Mouse (Mus musculus): ENCODE data around the gene AC170998.1. TPM values are rescaled to one million over a fixed set of nuclear protein-coding genes. Genes with fewer than 3 reads are reported as not detected.

The AC170998.1 gene
- polyA plus RNA-seq, 1 experiment from 2014 or later, result 3.5 TPM

GRCm38 (mm10) chr17:28694832-28695231 is 31.1 kb upstream of the AC170998.1 start:
- peaks cover 3% of the 10 kb centered on the region; the same call in 1 of the 2 replicates for H3K27me3 ChIP-seq
- H3K36me3 ChIP-seq, result no peaks in the 10 kb centered on the region
- no peak overlapping the region for H3K9ac ChIP-seq (replicated peaks)
- ATAC-seq (ENCODE audit: low FRiP score, low read depth), result no peak
- 89% methylated on average over 4 of the region's 4 CpGs for WGBS
- no peak overlapping the region for H3K4me3 ChIP-seq
- no peak overlapping the region for H3K4me2 ChIP-seq (replicated peaks)
- peaks cover 49% of the 10 kb centered on the region for H3K4me1 ChIP-seq
- H3K27ac ChIP-seq (replicated peaks), result no peak overlapping the region
- no peaks in the 10 kb centered on the region for H3K9me3 ChIP-seq

GRCm38 (mm10) chr17:28696641-28697040 is 29.2 kb upstream of the AC170998.1 start:
- Histone ChIP-seq H3K4me2 (replicated peaks) (no peak overlapping the region), H3K4me3 (no peak overlapping the region), H3K36me3 (no peaks in the 10 kb centered on the region), H3K27me3 (no peaks in the 10 kb centered on the region), H3K9me3 (no peaks in the 10 kb centered on the region), H3K9ac (replicated peaks) (no peak overlapping the region; the same call in 1 of the 2 replicates), H3K4me1 (peaks cover 44% of the 10 kb centered on the region), H3K27ac (replicated peaks) (no peak overlapping the region)
- ATAC-seq (ENCODE audit: low FRiP score, low read depth), result no peak
- WGBS, result 64% methylated on average over 2 of the region's 2 CpGs

- Histone ChIP-seq H3K36me3 (no peaks in the 10 kb centered on the region), H3K9ac (replicated peaks) (no peak overlapping the region), H3K27ac (replicated peaks) (no peak overlapping the region), H3K4me1 (peaks cover 43% of the 10 kb centered on the region), H3K4me2 (replicated peaks) (no peak overlapping the region), H3K9me3 (no peaks in the 10 kb centered on the region), H3K27me3 (no peaks in the 10 kb centered on the region), H3K4me3 (no peak overlapping the region)
- 83% methylated on average over 13 of the region's 13 CpGs for WGBS
- no peak for ATAC-seq (ENCODE audit: low FRiP score, low read depth)
Measured at GRCm38 (mm10) chr17:28697290-28698195, 28.3 kb upstream of the AC170998.1 start.

- peaks cover 36% of the 10 kb centered on the region for H3K4me1 ChIP-seq
- no peak overlapping the region for H3K9ac ChIP-seq (replicated peaks)
- no peak overlapping the region for H3K4me2 ChIP-seq (replicated peaks)
- no peaks in the 10 kb centered on the region for H3K36me3 ChIP-seq
- no peaks in the 10 kb centered on the region for H3K9me3 ChIP-seq
- 40% methylated on average over 4 of the region's 4 CpGs for WGBS
- no peak for ATAC-seq (ENCODE audit: low FRiP score, low read depth)
- H3K27ac ChIP-seq (replicated peaks), result no peak overlapping the region
- no peak overlapping the region for H3K4me3 ChIP-seq
- H3K27me3 ChIP-seq, result no peaks in the 10 kb centered on the region
Measured at GRCm38 (mm10) chr17:28698245-28698644, 27.6 kb upstream of the AC170998.1 start.

- Histone ChIP-seq H3K27ac (replicated peaks) (no peak overlapping the region), H3K4me2 (replicated peaks) (no peak overlapping the region), H3K36me3 (no peaks in the 10 kb centered on the region), H3K4me1 (peaks cover 31% of the 10 kb centered on the region), H3K9ac (replicated peaks) (no peak overlapping the region), H3K4me3 (no peak overlapping the region), H3K9me3 (no peaks in the 10 kb centered on the region), H3K27me3 (no peaks in the 10 kb centered on the region)
- 94% methylated on average over 2 of the region's 2 CpGs for WGBS
- ATAC-seq (ENCODE audit: low FRiP score, low read depth), result no peak
Measured at GRCm38 (mm10) chr17:28698672-28699071, 27.2 kb upstream of the AC170998.1 start.

- Histone ChIP-seq H3K27me3 (no peaks in the 10 kb centered on the region), H3K9me3 (no peaks in the 10 kb centered on the region), H3K4me1 (peaks cover 24% of the 10 kb centered on the region), H3K27ac (replicated peaks) (no peak overlapping the region), H3K9ac (replicated peaks) (no peak overlapping the region), H3K4me2 (replicated peaks) (no peak overlapping the region), H3K4me3 (no peak overlapping the region), H3K36me3 (no peaks in the 10 kb centered on the region)
- ATAC-seq (ENCODE audit: low FRiP score, low read depth), result no peak
- WGBS, result 89% methylated on average over 7 of the region's 7 CpGs
Measured at GRCm38 (mm10) chr17:28699789-28700188, 26.1 kb upstream of the AC170998.1 start.

- no peak overlapping the region for H3K27ac ChIP-seq (replicated peaks)
- no peaks in the 10 kb centered on the region for H3K36me3 ChIP-seq
- H3K4me2 ChIP-seq (replicated peaks), result no peak overlapping the region
- no peak overlapping the region for H3K4me3 ChIP-seq
- H3K9ac ChIP-seq (replicated peaks), result no peak overlapping the region
- no peaks in the 10 kb centered on the region for H3K9me3 ChIP-seq
- peaks cover 20% of the 10 kb centered on the region for H3K4me1 ChIP-seq
- WGBS, result 97% methylated on average over 4 of the region's 4 CpGs
- no peaks in the 10 kb centered on the region for H3K27me3 ChIP-seq
- ATAC-seq (ENCODE audit: low FRiP score, low read depth), result no peak
Measured at GRCm38 (mm10) chr17:28701171-28701570, 24.7 kb upstream of the AC170998.1 start.

GRCm38 (mm10) chr17:28701737-28702136 is 24.1 kb upstream of the AC170998.1 start:
- ATAC-seq (ENCODE audit: low FRiP score, low read depth), result no peak
- Histone ChIP-seq H3K27me3 (no peaks in the 10 kb centered on the region), H3K4me1 (peaks cover 19% of the 10 kb centered on the region), H3K9me3 (no peaks in the 10 kb centered on the region), H3K4me2 (replicated peaks) (no peak overlapping the region), H3K36me3 (no peaks in the 10 kb centered on the region), H3K9ac (replicated peaks) (no peak overlapping the region), H3K4me3 (no peak overlapping the region), H3K27ac (replicated peaks) (no peak overlapping the region)
- 88% methylated on average over 3 of the region's 3 CpGs for WGBS

- no peaks in the 10 kb centered on the region for H3K27me3 ChIP-seq
- no peak overlapping the region for H3K27ac ChIP-seq (replicated peaks)
- no peaks in the 10 kb centered on the region for H3K9me3 ChIP-seq
- no peak for ATAC-seq (ENCODE audit: low FRiP score, low read depth)
- H3K36me3 ChIP-seq, result no peaks in the 10 kb centered on the region
- peaks cover 13% of the 10 kb centered on the region for H3K4me1 ChIP-seq
- WGBS, result 80% methylated on average over 2 of the region's 2 CpGs
- no peak overlapping the region for H3K4me3 ChIP-seq
- no peak overlapping the region for H3K9ac ChIP-seq (replicated peaks)
- H3K4me2 ChIP-seq (replicated peaks), result no peak overlapping the region
Measured at GRCm38 (mm10) chr17:28702646-28703045, 23.2 kb upstream of the AC170998.1 start.

GRCm38 (mm10) chr17:28706697-28707096 is 19.2 kb upstream of the AC170998.1 start:
- no peak for ATAC-seq (ENCODE audit: low FRiP score, low read depth)
- H3K9ac ChIP-seq (replicated peaks), result no peak overlapping the region
- peaks cover 9% of the 10 kb centered on the region; the same call in 1 of the 2 replicates for H3K4me1 ChIP-seq
- H3K36me3 ChIP-seq, result no peaks in the 10 kb centered on the region
- WGBS, result 48% methylated on average over 1 of the region's 1 CpGs
- H3K4me3 ChIP-seq, result no peak overlapping the region
- H3K27ac ChIP-seq (replicated peaks), result no peak overlapping the region
- H3K9me3 ChIP-seq, result no peaks in the 10 kb centered on the region
- H3K4me2 ChIP-seq (replicated peaks), result no peak overlapping the region
- H3K27me3 ChIP-seq, result no peaks in the 10 kb centered on the region

- H3K4me2 ChIP-seq (replicated peaks), result no peak overlapping the region
- 94% methylated on average over 3 of the region's 3 CpGs for WGBS
- no peak for ATAC-seq (ENCODE audit: low FRiP score, low read depth)
Measured at GRCm38 (mm10) chr17:28707136-28707627, 18.7 kb upstream of the AC170998.1 start.

GRCm38 (mm10) chr17:28707816-28708215 is 18.1 kb upstream of the AC170998.1 start:
- Histone ChIP-seq H3K27ac (replicated peaks) (no peak overlapping the region), H3K27me3 (no peaks in the 10 kb centered on the region), H3K9ac (replicated peaks) (no peak overlapping the region), H3K9me3 (no peaks in the 10 kb centered on the region), H3K36me3 (no peaks in the 10 kb centered on the region), H3K4me1 (peaks cover 9% of the 10 kb centered on the region; the same call in 1 of the 2 replicates), H3K4me2 (replicated peaks) (no peak overlapping the region), H3K4me3 (no peak overlapping the region)
- no peak for ATAC-seq (ENCODE audit: low FRiP score, low read depth)
- 95% methylated on average over 2 of the region's 2 CpGs for WGBS

More at GRCm38 (mm10) chr17:28707136-28707627, 18.7 kb upstream of the AC170998.1 start:
- Histone ChIP-seq H3K4me1 (peaks cover 9% of the 10 kb centered on the region; the same call in 1 of the 2 replicates), H3K9ac (replicated peaks) (no peak overlapping the region), H3K9me3 (no peaks in the 10 kb centered on the region), H3K36me3 (no peaks in the 10 kb centered on the region), H3K27ac (replicated peaks) (no peak overlapping the region), H3K4me3 (no peak overlapping the region), H3K27me3 (no peaks in the 10 kb centered on the region)
